Mouse (Mus musculus) erythroblast, embryonic 14.5 days (primary cell): ENCODE data around the gene Znrf3. TPM values are rescaled to one million over a fixed set of nuclear protein-coding genes. Genes with fewer than 3 reads are reported as not detected.
"Not testable (repeated sequence)": the region's sequence is repeated elsewhere in the genome, so short reads cannot be mapped to it uniquely, and the experiment has no call there.

Experiments
- H3K27me3 ChIP-seq: 2 replicates; pipeline ENCODE4 v1.6.1; 2012; ENCODE audit warnings: inconsistent platforms; ENCODE audit not compliant: control insufficient read depth
- H3K36me3 ChIP-seq: 2 replicates; pipeline ENCODE4 v1.6.1; 2012; ENCODE audit warnings: mild to moderate bottlenecking, inconsistent platforms; ENCODE audit not compliant: control insufficient read depth
- H3K4me1 ChIP-seq: 2 replicates; pipeline ENCODE4 v1.6.1; 2012; ENCODE audit warnings: inconsistent platforms; ENCODE audit not compliant: control insufficient read depth
- H3K4me3 ChIP-seq: replicated peaks from 2 replicates; pipeline ENCODE3; 2012; ENCODE audit warnings: moderate library complexity, mild to moderate bottlenecking, inconsistent platforms
- H3K9me3 ChIP-seq: 2 replicates; pipeline ENCODE4 v1.6.1; 2012; ENCODE audit warnings: low read length, inconsistent platforms, mixed read lengths; ENCODE audit not compliant: control insufficient read depth
- GATA1 ChIP-seq: IDR thresholded peaks from 2 replicates; pipeline ENCODE4 v1.6.1; 2012; ENCODE audit warnings: low read length, inconsistent platforms, mixed read lengths
- TAL1 ChIP-seq: IDR thresholded peaks from 3 replicates; pipeline ENCODE4 v1.6.1; 2012; ENCODE audit warnings: low read length, inconsistent platforms, mixed read lengths
- polyA plus RNA-seq: library from polyadenylated mRNA; stranded (reverse); fragments of >175 nt; gene quantifications from 2 replicates; pipeline ENCODE4 v1.2.3, GENCODE M21; 2012

Znrf3 gene
- polyA plus RNA-seq, result 0.04 and 0.10 TPM in 2 replicates

DNA sequence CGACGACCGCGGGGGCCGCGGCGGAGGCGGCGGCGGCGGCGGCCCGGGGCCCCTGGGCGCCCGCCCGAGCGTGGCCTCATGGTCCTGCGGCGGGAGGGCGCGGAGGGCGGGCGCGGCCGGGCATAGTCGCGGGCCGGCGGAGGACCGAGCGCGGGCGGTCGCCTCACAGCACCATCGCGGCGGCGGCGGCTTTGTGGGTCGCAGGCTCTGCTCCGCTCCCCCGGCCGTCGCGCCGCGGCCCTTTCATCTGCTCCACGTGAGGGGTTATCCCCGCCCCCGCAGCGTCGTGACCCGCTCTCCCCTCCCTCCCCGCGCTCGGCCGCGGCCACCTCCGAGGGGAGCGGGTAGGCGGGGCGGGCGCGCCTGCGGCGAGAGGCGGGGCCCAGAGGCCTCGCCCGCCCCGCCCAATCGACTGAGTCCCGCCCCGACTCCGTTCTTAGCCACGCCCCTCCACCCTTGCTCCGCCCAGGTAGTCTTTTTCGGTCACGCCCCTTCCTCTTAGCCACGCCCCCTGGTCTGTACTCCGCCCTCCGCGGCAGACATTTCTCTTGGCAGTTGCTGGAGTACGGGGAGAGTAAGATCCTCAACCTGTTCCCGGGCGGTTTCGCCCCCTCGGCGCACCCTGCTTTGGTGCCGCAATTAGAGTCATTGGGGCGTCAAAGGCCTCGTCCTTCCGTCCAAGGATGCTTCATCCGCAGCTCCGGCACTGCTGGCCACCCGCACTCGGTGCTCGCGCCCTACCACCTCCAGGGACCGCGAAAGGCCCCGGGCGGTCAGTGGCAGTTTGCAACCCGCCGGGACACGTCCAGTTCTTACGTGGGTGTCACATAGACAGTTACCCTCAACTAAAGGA is at the start of gene Znrf3:
Gene Znrf3, minus strand, starts transcription at position 249 of the 853 bp plus-strand sequence.
- peaks cover 33% of the 10 kb centered on the region for H3K4me1 ChIP-seq
- H3K36me3 ChIP-seq, result no peaks in the 10 kb centered on the region
- H3K9me3 ChIP-seq, result peaks cover 3% of the 10 kb centered on the region; the same call in 1 of the 2 replicates
- H3K27me3 ChIP-seq, result peaks cover 40% of the 10 kb centered on the region
- no peak for TF ChIP-seq GATA1
- TF ChIP-seq TAL1, result no peak
- peak within 1 kb of the TSS; percentile 72 for H3K4me3 ChIP-seq

DNA sequence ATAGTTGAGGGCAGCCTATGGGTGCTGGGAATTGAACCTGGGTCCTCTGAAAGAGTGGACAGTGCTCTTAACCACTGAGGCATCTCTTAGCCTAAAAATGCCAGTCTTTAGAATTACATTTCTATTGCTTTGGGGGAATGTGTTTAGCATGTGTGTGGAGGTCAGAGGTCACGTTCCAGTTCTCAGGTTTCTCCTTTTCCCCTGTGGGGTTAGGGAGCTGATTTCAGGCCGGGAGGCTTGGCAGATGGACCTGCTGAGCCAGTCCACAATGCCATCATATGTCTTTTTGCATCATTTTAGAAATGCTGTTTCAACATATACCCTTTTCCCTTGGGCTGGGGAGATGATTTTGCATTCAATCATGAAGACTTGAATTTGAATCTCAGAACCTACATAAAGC is 49.2 kb upstream of the Znrf3 start:
- H3K4me1 ChIP-seq, result no peaks in the 10 kb centered on the region
- no peaks in the 10 kb centered on the region for H3K36me3 ChIP-seq
- no peak for TF ChIP-seq GATA1
- no peak for TF ChIP-seq TAL1
- H3K4me3 ChIP-seq, result no peak overlapping the region
- H3K9me3 ChIP-seq, result peaks cover 2% of the 10 kb centered on the region; the same call in 1 of the 2 replicates
- no peaks in the 10 kb centered on the region for H3K27me3 ChIP-seq

DNA sequence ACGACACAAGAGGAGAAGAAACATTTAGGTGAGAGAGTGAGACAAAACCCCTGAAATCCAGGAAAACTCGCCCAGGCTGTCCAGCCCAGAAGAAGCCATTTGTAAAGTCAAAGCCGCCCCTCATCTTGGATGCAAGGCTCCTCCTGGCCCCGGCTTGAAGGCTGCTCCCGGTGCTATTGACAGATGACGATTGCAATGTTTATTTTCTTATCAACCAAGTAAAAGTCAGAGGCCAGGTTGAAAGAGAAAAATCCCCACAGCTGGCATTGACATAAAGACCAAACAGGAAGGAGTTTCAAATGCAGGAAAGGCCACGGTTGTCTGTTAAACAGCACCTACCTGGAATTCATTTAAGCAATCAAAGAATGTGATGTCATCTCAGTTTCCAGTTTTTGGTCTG is 47.3 kb upstream of the Znrf3 start:
- Histone ChIP-seq H3K27me3 (no peaks in the 10 kb centered on the region), H3K9me3 (peaks cover 2% of the 10 kb centered on the region; the same call in 1 of the 2 replicates), H3K36me3 (no peaks in the 10 kb centered on the region), H3K4me1 (no peaks in the 10 kb centered on the region), H3K4me3 (no peak overlapping the region)
- TF ChIP-seq TAL1, result no peak
- no peak for TF ChIP-seq GATA1

DNA sequence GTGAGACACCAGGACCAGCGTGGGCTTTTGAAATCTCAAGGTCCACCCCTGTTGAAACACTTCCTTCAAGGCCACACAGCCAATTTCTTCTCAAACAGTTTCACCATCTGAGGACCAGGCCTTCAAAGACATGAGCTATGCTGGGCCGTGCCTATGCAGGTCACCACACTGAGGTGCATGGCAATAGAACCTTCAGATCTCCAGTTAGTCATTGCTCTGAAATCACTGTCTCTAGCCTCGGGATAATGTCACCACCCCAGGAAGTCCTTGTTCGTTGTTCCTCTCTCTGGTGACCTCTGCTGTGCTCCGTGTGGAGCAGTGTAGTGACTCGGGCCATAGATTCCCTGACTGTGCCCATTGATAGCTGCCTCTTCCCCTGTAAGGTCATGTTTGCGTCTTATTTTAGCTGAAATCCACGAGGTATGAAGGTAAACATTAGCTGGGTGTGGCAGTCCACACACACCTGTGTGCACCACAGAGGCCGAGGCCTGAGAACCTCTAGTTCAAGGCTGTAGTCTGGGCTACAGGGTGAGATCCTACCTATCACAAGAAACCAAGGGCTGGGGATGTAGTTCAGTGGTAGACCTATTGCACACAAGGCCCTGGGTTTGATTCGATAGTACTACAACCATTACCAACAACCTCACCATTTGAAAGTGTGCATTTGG is 46.5 kb upstream of the Znrf3 start:
- no peak overlapping the region for H3K4me3 ChIP-seq
- TF ChIP-seq TAL1, result no peak
- TF ChIP-seq GATA1, result no peak
- no peaks in the 10 kb centered on the region for H3K36me3 ChIP-seq
- no peaks in the 10 kb centered on the region; the same call in 1 of the 2 replicates for H3K4me1 ChIP-seq
- no peaks in the 10 kb centered on the region for H3K27me3 ChIP-seq
- H3K9me3 ChIP-seq, result no peaks in the 10 kb centered on the region

DNA sequence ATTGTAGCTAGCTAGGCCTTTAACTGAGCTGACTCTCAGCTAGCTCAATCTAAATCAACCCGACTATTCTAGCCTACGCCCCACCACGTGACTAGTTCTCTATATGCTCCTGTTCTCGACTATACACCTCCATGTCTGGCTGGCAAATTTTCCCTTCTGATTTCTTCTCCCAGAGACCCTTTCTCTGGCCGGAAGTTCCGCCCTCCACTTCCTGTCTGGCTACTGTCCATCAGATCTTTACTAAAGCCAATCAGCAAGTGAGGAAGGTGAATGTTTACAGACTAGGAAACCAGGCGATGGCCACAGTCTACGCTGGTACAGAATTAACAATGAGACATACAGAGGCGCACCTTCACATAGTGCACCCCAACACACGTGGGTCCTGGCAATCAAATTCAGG is 44.8 kb upstream of the Znrf3 start:
- H3K36me3 ChIP-seq, H3K9me3 ChIP-seq, H3K27me3 ChIP-seq, H3K4me3 ChIP-seq, H3K4me1 ChIP-seq: not testable (repeated sequence)

DNA sequence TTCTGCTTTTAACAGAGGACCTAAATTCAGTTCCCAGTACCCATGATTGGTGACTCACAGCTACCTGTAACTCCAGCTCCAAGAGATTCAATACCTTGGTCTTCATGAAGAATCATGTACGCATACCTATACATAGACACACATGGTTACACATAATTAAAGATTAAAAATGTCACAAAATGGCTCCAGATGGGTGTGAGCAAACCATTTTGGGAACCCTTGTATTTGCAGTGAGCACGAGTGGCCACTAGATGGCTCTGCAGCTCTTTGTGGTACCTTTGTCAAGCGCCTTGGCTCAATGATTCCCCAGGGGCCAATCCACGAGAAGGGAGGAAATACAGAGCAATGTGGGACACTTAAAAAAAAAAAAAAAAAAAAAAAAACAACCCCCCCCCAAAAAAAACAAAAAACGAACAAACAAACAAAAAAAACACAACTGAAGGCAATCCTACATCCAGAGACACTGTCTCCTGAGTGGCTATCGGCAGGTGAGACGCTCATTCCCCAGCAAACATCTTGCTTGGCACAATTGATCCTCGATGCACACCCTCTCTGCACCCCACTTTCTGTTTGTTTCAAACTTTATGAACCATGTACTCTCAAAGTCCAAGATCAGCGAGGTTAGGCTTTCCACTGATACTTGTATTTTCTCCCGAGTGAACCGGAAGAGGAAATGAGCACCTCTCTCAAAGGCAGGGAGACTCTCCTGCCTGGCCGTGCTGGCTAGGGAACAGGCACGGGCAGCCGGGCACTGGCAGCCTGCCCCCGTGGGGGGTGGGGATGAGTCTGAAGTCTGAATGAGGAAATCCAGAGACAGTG is 40.8 kb upstream of the Znrf3 start:
- no peaks in the 10 kb centered on the region for H3K9me3 ChIP-seq
- TF ChIP-seq GATA1 (no peak), TAL1 (no peak)

DNA sequence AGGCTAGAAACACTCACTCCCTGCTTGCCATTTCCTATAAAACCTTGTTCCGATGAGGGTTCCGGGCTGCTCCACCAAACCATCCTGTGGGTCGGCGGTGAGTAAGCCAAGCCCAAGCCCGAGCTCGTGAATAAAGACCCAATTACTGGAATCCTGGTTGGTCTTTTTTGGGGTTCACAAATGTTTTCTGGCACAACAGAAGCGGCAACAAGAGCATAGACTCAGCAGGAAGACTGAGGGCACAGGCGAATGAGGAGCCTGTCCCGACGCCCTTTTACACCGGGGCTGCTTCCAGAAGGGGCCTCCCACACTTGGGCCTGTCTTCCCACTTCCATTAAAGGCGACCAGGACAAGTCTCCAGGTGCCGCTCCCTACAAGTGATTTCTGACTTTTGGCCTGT is 37.9 kb upstream of the Znrf3 start:
- Histone ChIP-seq H3K4me3 (no peak overlapping the region), H3K9me3 (no peaks in the 10 kb centered on the region), H3K27me3 (no peaks in the 10 kb centered on the region), H3K4me1 (peaks cover 9% of the 10 kb centered on the region), H3K36me3 (no peaks in the 10 kb centered on the region)
- no peak for TF ChIP-seq GATA1

More for the DNA sequence above, 40.8 kb upstream of the Znrf3 start:
- Histone ChIP-seq H3K36me3 (no peaks in the 10 kb centered on the region), H3K27me3 (no peaks in the 10 kb centered on the region), H3K4me3 (peak overlapping the region; percentile 62), H3K4me1 (peaks cover 9% of the 10 kb centered on the region)

DNA sequence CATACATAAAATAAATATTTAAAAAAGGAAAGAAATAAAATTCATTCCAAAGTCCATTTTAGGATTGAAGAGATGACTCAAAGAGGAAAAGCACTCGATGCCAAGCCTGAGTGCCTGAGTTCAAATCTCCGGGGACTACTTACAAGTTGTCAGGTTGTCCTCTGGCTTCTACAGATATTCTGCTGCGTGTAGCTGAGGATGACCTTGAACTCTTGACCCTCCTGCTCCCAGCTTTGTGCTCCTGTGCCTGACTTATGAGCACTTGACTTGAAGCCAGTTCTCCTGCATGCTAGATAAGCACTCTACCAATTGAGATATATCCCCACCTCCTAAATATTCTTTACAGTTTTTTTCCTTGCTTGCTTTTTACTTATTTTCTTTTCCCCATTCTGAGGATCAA is 34.2 kb upstream of the Znrf3 start:
- no peaks in the 10 kb centered on the region for H3K4me1 ChIP-seq
- no peak overlapping the region for H3K4me3 ChIP-seq
- TF ChIP-seq TAL1 (no peak), GATA1 (no peak)
- H3K27me3 ChIP-seq, result no peaks in the 10 kb centered on the region
- no peaks in the 10 kb centered on the region for H3K36me3 ChIP-seq
- H3K9me3 ChIP-seq, result no peaks in the 10 kb centered on the region

DNA sequence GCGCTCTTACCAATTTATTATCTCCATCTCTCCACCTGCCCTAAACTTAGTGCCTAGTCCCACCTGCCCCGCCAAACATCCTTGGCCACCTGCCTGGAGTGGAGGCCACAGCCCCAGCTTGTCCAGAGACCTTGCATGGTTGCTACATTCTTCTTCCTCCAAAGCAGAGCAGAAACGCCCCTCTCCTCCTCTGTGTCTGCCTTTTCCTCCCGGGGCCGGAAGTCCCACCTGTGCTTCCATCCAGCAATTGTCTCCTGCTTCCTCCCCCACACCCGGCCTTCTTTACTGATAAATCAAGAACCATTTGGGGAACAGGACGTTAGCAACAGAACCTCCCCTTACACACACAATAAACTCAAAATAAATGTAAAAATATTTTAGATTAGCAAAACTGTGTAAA is 33.5 kb upstream of the Znrf3 start:
- no peak overlapping the region for H3K4me3 ChIP-seq
- H3K4me1 ChIP-seq, result no peaks in the 10 kb centered on the region
- no peaks in the 10 kb centered on the region for H3K36me3 ChIP-seq
- TF ChIP-seq GATA1, result no peak
- TF ChIP-seq TAL1, result no peak
- H3K27me3 ChIP-seq, result no peaks in the 10 kb centered on the region
- no peaks in the 10 kb centered on the region for H3K9me3 ChIP-seq
